Mouse (Mus musculus) Patski (cell line): ENCODE measurements around the gene Dctn3. TPM values are rescaled to one million over a fixed set of nuclear protein-coding genes. Genes with fewer than 3 reads are reported as not detected.

Experiments
- ATAC-seq: fragments of 100-300 bp; one replicate; pipeline ENCODE4 v1.8.0; 2021
- CTCF ChIA-PET: fragments of 350-600 bp; sonication (Branson Sonifier 250); formaldehyde crosslinking; loops from one replicate; lab custom pipeline; 2022; ENCODE audit warnings: inconsistent platforms; lab: Charles Lee
- POLR2A ChIA-PET: fragments of 350-600 bp; sonication (Branson Sonifier 250); formaldehyde crosslinking; loops from one replicate; lab custom pipeline; 2022; ENCODE audit warnings: antibody characterized with exemption, inconsistent platforms; lab: Charles Lee
- DNase-seq: peaks from one replicate; pipeline ENCODE4 v3.0.0-alpha.2; 2011; ENCODE audit warnings: low read depth, low spot score
- H3K27me3 ChIP-seq: fragments of 371-371 bp; one replicate; pipeline ENCODE4 v1.5.1; 2021
- CTCF ChIP-seq: fragments of 100-300 bp; IDR thresholded peaks from one replicate; pipeline ENCODE4 v1.5.1; 2021
- in situ Hi-C: fragments of 300-500 bp; cut with MboI; formaldehyde crosslinking; loops from 3 replicates; pipeline ENCODE4 v1.11.1; 2018; ENCODE audit warnings: low pct_unique_long_range_greater_than_20kb, mixed read lengths
- polyA plus RNA-seq: library from polyadenylated mRNA; unstranded; gene quantifications from one replicate; pipeline ENCODE4 v1.2.3, GENCODE M21; 2021

The Dctn3 gene
- polyA plus RNA-seq, 1 experiment from 2014 or later = 116 TPM

GRCm38 (mm10) chr4:41738256-41738603 lies 15.3 kb upstream of the Dctn3 start:
- TF ChIP-seq CTCF = no peak
- CTCF ChIA-PET = interaction anchor here (2.8 kb wide), 1 partner anchor 24 kb away, joined by 40 read pairs; the partner anchor contains the start of gene Rpp25l
- in situ Hi-C loops = no loop called here

GRCm38 (mm10) chr4:41737602-41738255 lies 14.8 kb upstream of the Dctn3 start:
- DNase-seq = no peak
- no peaks in the 10 kb centered on the region for H3K27me3 ChIP-seq
- ChIA-PET POLR2A (interaction anchor here (1.2 to 1.5 kb wide), 2 partner anchors 21 to 23 kb away, joined by 3 read pairs; no protein-coding TSS in a partner anchor), CTCF (interaction anchor here (0.7 to 2.8 kb wide), 5 partner anchors 18 to 215 kb away, joined by 3 to 40 read pairs (median 4); partner anchors contain the start of gene Rpp25l)
- in situ Hi-C loops = no loop called here
- ATAC-seq = no peak
- peak; percentile 73 for TF ChIP-seq CTCF

More at GRCm38 (mm10) chr4:41738256-41738603, 15.3 kb upstream of the Dctn3 start:
- POLR2A ChIA-PET = interaction anchor here (1.5 kb wide), 1 partner anchor 22 kb away, joined by 3 read pairs; no protein-coding TSS in a partner anchor
- no peak for DNase-seq
- ATAC-seq = no peak
- no peaks in the 10 kb centered on the region for H3K27me3 ChIP-seq

- in situ Hi-C loops = no loop called here
- ChIA-PET CTCF (no interaction called here), POLR2A (no interaction called here)
- no peak for TF ChIP-seq CTCF
- DNase-seq (no peak), ATAC-seq (no peak)
- peaks cover 25% of the 10 kb centered on the region for H3K27me3 ChIP-seq
Observed at GRCm38 (mm10) chr4:41731052-41731765, 8.2 kb upstream of the Dctn3 start, which contains the start of gene Arid3c. TSS of gene Arid3c (minus strand) at chr4:41731142.

GRCm38 (mm10) chr4:41726826-41727621 lies 4.1 kb upstream of the Dctn3 start:
- H3K27me3 ChIP-seq = peaks cover 28% of the 10 kb centered on the region
- POLR2A ChIA-PET = no interaction called here
- CTCF ChIA-PET = no interaction called here
- DNase-seq = no peak
- in situ Hi-C loops = no loop called here
- ATAC-seq = no peak
- TF ChIP-seq CTCF = no peak

- CTCF ChIA-PET = interaction anchor here (1.9 to 6.5 kb wide), 2 partner anchors 21 to 23 kb away, joined by 8 to 40 read pairs; no protein-coding TSS in a partner anchor
- POLR2A ChIA-PET = interaction anchor here (1.3 kb wide), 1 partner anchor 21 kb away, joined by 3 read pairs; no protein-coding TSS in a partner anchor
- DNase-seq (no peak), ATAC-seq (no peak)
- TF ChIP-seq CTCF = no peak
- in situ Hi-C loops = loop anchor here (25.0 kb wide), 1 partner anchor 580 kb away; the partner anchor contains the start of gene Ube2r2
- no peaks in the 10 kb centered on the region for H3K27me3 ChIP-seq
Observed at GRCm38 (mm10) chr4:41716834-41717233, 6.1 kb downstream of the Dctn3 start.

GRCm38 (mm10) chr4:41715596-41715995 lies 7.4 kb downstream of the Dctn3 start:
- ChIA-PET POLR2A (interaction anchor here (1.3 to 2.5 kb wide), 3 partner anchors 8 to 22 kb away, joined by 3 to 7 read pairs (median 6); partner anchors contain the start of gene Dctn3), CTCF (interaction anchor here (1.9 to 6.5 kb wide), 2 partner anchors 22 to 25 kb away, joined by 8 to 40 read pairs; no protein-coding TSS in a partner anchor)
- TF ChIP-seq CTCF = no peak
- no peak for ATAC-seq
- no peaks in the 10 kb centered on the region for H3K27me3 ChIP-seq
- in situ Hi-C loops = loop anchor here (25.0 kb wide), 1 partner anchor 578 kb away; the partner anchor contains the start of gene Ube2r2
- no peak for DNase-seq

- ChIA-PET POLR2A (interaction anchor here (0.9 to 2.5 kb wide), 3 partner anchors 9 to 22 kb away, joined by 3 to 7 read pairs (median 6); partner anchors contain the start of gene Dctn3), CTCF (interaction anchor here (0.7 to 6.5 kb wide), 4 partner anchors 23 to 206 kb away, joined by 3 to 40 read pairs (median 6); no protein-coding TSS in a partner anchor)
- in situ Hi-C loops = loop anchor here (25.0 kb wide), 1 partner anchor 578 kb away; the partner anchor contains the start of gene Ube2r2
- ATAC-seq (no peak), DNase-seq (no peak)
- TF ChIP-seq CTCF = no peak
- H3K27me3 ChIP-seq = no peaks in the 10 kb centered on the region
Observed at GRCm38 (mm10) chr4:41715082-41715481, 7.9 kb downstream of the Dctn3 start.

GRCm38 (mm10) chr4:41714276-41714675 lies 8.7 kb downstream of the Dctn3 start:
- ChIA-PET CTCF (interaction anchor here (0.7 to 6.5 kb wide), 4 partner anchors 23 to 206 kb away, joined by 3 to 40 read pairs (median 4); no protein-coding TSS in a partner anchor), POLR2A (interaction anchor here (0.9 to 2.5 kb wide), 4 partner anchors 9 to 27 kb away, joined by 3 to 7 read pairs (median 4); partner anchors contain the start of gene Dctn3)
- ATAC-seq = no peak
- in situ Hi-C loops = loop anchor here (25.0 kb wide), 1 partner anchor 577 kb away; the partner anchor contains the start of gene Ube2r2
- DNase-seq = no peak
- TF ChIP-seq CTCF = no peak
- no peaks in the 10 kb centered on the region for H3K27me3 ChIP-seq
